Mouse (Mus musculus) limb, embryonic 14.5 days (tissue): ENCODE measurements around the gene Dcakd. TPM values are rescaled to one million over a fixed set of nuclear protein-coding genes. Genes with fewer than 3 reads are reported as not detected.
A peak's percentile ranks its signal among the peaks of the same experiment; 100 is the strongest.

Experiments used
- ATAC-seq: fragments of 200-750 bp; cut with Nextera tagmentation; 2 replicates; pipeline ENCODE4 v1.8.0; 2017; ENCODE audit warnings: low read depth, moderate number of reproducible peaks, moderate TSS enrichment; ENCODE audit not compliant: low FRiP score
- DNase-seq: peaks from one replicate; pipeline ENCODE4 v3.0.0-alpha.2; 2015; ENCODE audit warnings: low spot score
- H3K27ac ChIP-seq: fragments of 300-500 bp; sonication (generic); replicated peaks from 2 replicates; pipeline ENCODE4 v1.5.1; 2014; ENCODE audit warnings: low read depth, mild to moderate bottlenecking, low read length, moderate library complexity, mixed read lengths
- H3K27me3 ChIP-seq: fragments of 300-500 bp; sonication (generic); 2 replicates; pipeline ENCODE4 v1.6.1; 2014; ENCODE audit warnings: low read length, mixed read lengths; ENCODE audit not compliant: control insufficient read depth, insufficient read depth
- H3K36me3 ChIP-seq: fragments of 300-500 bp; sonication (generic); 2 replicates; pipeline ENCODE4 v1.6.1; 2014; ENCODE audit warnings: mild to moderate bottlenecking, low read length, moderate library complexity, mixed read lengths; ENCODE audit not compliant: control insufficient read depth, insufficient read depth
- H3K4me1 ChIP-seq: fragments of 300-500 bp; sonication (generic); 2 replicates; pipeline ENCODE4 v1.6.1; 2014; ENCODE audit warnings: antibody characterized with exemption, low read length, mixed read lengths; ENCODE audit not compliant: control insufficient read depth, insufficient read depth
- H3K4me2 ChIP-seq: fragments of 300-500 bp; sonication (generic); replicated peaks from 2 replicates; pipeline ENCODE4 v1.6.1; 2014; ENCODE audit warnings: low read depth, mild to moderate bottlenecking, low read length, moderate library complexity; ENCODE audit not compliant: severe bottlenecking
- H3K4me3 ChIP-seq: fragments of 300-500 bp; sonication (generic); replicated peaks from 2 replicates; pipeline ENCODE4 v1.5.1; 2014; ENCODE audit warnings: low read length
- H3K9ac ChIP-seq: fragments of 300-500 bp; sonication (generic); 2 replicates; pipeline ENCODE4 v1.6.1; 2014; ENCODE audit warnings: mild to moderate bottlenecking, low read depth, low read length, moderate library complexity; ENCODE audit not compliant: severe bottlenecking
- H3K9me3 ChIP-seq: fragments of 300-500 bp; sonication (generic); 2 replicates; pipeline ENCODE4 v1.6.1; 2016; ENCODE audit warnings: low read length; ENCODE audit not compliant: control insufficient read depth
- POLR2A ChIP-seq: fragments of 200-500 bp; IDR thresholded peaks from 2 replicates; pipeline ENCODE4 v1.8.0; 2012; ENCODE audit warnings: inconsistent platforms, mild to moderate bottlenecking, moderate library complexity, borderline replicate concordance; ENCODE audit not compliant: insufficient read depth, insufficient read length; ENCODE audit errors: extremely low read depth
- WGBS: fragments of 180-500 bp; shearing (Covaris S2); extraction: QIAGEN DNeasy Blood & Tissue Kit; methylation state at CpG from one replicate; pipeline ENCODE4 v1.1.7; 2014; 5-methylcytosine and 5-hydroxymethylcytosine counted together
- polyA plus RNA-seq, 2 experiments: library from polyadenylated mRNA; depleted of rRNA in 1 of 2; stranded (reverse) in 1 of 2; unstranded in 1 of 2; fragments of >200 nt; fragmentation: Nextera tagmentation in 1 of 2; extraction: Ambion mirVana in 1 of 2; gene quantifications; 2 replicates each; pipeline versions ENCODE4 v1.2.1 to v1.2.3; 2012 to 2014

Dcakd gene
- polyA plus RNA-seq, 2 experiments: 173 to 182 TPM

- 71% methylated on average over 3 of the region's 3 CpGs for WGBS
These were observed 7.3 kb downstream of the Dcakd start for GRCm38 (mm10) chr11:103020713-103021335.

GRCm38 (mm10) chr11:103019325-103019724 is 8.8 kb downstream of the Dcakd start:
- Histone ChIP-seq H3K27ac (no peak overlapping the region), H3K4me1 (peaks cover 17% of the 10 kb centered on the region; the same call in 1 of the 2 replicates)

More at GRCm38 (mm10) chr11:103020713-103021335, 7.3 kb downstream of the Dcakd start:
- DNase-seq (no peak), ATAC-seq (no peak)
- H3K27me3 ChIP-seq: no peaks in the 10 kb centered on the region
- peaks cover 6% of the 10 kb centered on the region; the same call in 1 of the 2 replicates for H3K4me1 ChIP-seq
- no peak overlapping the region for H3K9ac ChIP-seq
- H3K4me2 ChIP-seq: no peak overlapping the region
- H3K4me3 ChIP-seq: no peak overlapping the region
- no peak for TF ChIP-seq POLR2A
- H3K9me3 ChIP-seq: no peaks in the 10 kb centered on the region
- H3K36me3 ChIP-seq: peaks cover 16% of the 10 kb centered on the region
- no peak overlapping the region for H3K27ac ChIP-seq

GRCm38 (mm10) chr11:103018860-103019259 is 9.3 kb downstream of the Dcakd start:
- Histone ChIP-seq H3K36me3 (peaks cover 10% of the 10 kb centered on the region), H3K4me1 (peaks cover 17% of the 10 kb centered on the region; the same call in 1 of the 2 replicates), H3K9me3 (no peaks in the 10 kb centered on the region), H3K9ac (no peak overlapping the region), H3K4me3 (no peak overlapping the region), H3K4me2 (no peak overlapping the region), H3K27ac (no peak overlapping the region), H3K27me3 (no peaks in the 10 kb centered on the region)
- DNase-seq (no peak), ATAC-seq (no peak)
- no peak for TF ChIP-seq POLR2A
- 68% methylated on average over 6 of the region's 6 CpGs for WGBS

More at GRCm38 (mm10) chr11:103019325-103019724, 8.8 kb downstream of the Dcakd start:
- H3K36me3 ChIP-seq: peaks cover 10% of the 10 kb centered on the region
- H3K9me3 ChIP-seq: no peaks in the 10 kb centered on the region
- no peak overlapping the region for H3K4me3 ChIP-seq
- no peak overlapping the region for H3K4me2 ChIP-seq
- ATAC-seq (no peak), DNase-seq (no peak)
- no peak for TF ChIP-seq POLR2A
- 71% methylated on average over 7 of the region's 7 CpGs for WGBS
- H3K9ac ChIP-seq: no peak overlapping the region
- no peaks in the 10 kb centered on the region for H3K27me3 ChIP-seq

DNA sequence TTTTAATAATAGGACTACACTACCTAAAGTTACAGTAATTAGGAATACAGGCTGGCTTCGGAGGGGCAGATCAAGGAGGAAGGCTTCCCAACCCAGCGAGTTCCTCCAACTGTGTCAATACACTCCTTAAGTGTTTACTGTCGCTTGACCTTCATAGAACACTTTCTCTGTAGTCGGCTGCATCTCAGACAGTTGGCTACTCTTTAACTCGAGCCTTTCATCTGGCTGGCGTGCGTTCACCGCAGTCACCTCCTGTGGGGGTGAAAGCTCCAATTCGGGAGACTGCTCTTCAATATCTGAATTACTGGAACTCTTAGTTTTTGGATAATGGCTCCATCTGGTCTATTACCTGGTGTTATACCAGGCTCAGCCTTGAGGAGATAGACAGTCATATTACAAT is 10.5 kb downstream of the Dcakd start:
- ATAC-seq: no peak
- H3K4me3 ChIP-seq: no peak overlapping the region
- no peak overlapping the region for H3K27ac ChIP-seq
- H3K27me3 ChIP-seq: no peaks in the 10 kb centered on the region
- H3K4me2 ChIP-seq: no peak overlapping the region
- 66% methylated on average over 9 of the region's 9 CpGs for WGBS
- DNase-seq: no peak
- H3K9me3 ChIP-seq: no peaks in the 10 kb centered on the region
- peaks cover 17% of the 10 kb centered on the region; the same call in 1 of the 2 replicates for H3K4me1 ChIP-seq
- H3K36me3 ChIP-seq: peaks cover 19% of the 10 kb centered on the region
- no peak overlapping the region for H3K9ac ChIP-seq
- no peak for TF ChIP-seq POLR2A

DNA sequence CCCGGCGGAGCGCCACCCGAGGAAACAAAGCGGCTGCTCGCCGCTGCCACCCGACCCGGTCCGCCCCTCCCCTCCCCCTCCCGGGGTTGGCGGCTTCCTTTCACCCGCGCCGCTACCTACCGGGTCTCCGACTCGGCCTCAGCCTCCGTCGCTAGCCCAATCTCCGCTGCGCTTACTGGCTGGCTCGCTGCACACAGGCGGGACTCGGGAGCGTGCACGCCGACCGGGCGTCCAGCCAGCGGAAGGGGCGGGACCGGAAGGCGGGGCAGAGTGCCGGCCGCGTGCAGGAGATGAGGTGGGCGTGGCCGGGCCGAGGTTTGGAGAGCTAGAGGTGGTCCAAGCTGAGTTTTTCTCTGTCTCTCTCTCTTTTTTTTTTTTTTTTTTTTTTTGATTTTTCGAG is 11.2 kb downstream of the Dcakd start:
- H3K9ac ChIP-seq: peak overlapping the region; percentile 89
- WGBS: under 1% methylated on average over 32 of the region's 41 CpGs
- H3K4me3 ChIP-seq: peak overlapping the region; percentile 80
- H3K4me1 ChIP-seq: peaks cover 17% of the 10 kb centered on the region; the same call in 1 of the 2 replicates
- H3K27ac ChIP-seq: peak overlapping the region; percentile 90
- peaks cover 19% of the 10 kb centered on the region for H3K36me3 ChIP-seq
- ATAC-seq (peak; percentile 96), DNase-seq (peak; percentile 93)
- no peaks in the 10 kb centered on the region for H3K27me3 ChIP-seq
- TF ChIP-seq POLR2A: peak; percentile 86
- peak overlapping the region; percentile 65 for H3K4me2 ChIP-seq
- H3K9me3 ChIP-seq: no peaks in the 10 kb centered on the region
